Mouse (Mus musculus) lung, postnatal 4 days (tissue): ENCODE data around the gene Tagap1.
A peak's percentile ranks its signal among the peaks of the same experiment; 100 is the strongest.
"Not testable (repeated sequence)": the region's sequence is repeated elsewhere in the genome, so short reads cannot be mapped to it uniquely, and the experiment has no call there.

ENCODE experiments used
- DNase-seq, 2 experiments: peaks; one replicate each; pipeline ENCODE4 v3.0.0; 2021

The Tagap1 gene

GRCm38 (mm10) chr17:6960776-6961175 is at the start of gene Tagap1:
Gene Tagap1, minus strand, starts transcription at chr17:6961156.
- DNase-seq, result peak; percentile 59 to 68

DNA sequence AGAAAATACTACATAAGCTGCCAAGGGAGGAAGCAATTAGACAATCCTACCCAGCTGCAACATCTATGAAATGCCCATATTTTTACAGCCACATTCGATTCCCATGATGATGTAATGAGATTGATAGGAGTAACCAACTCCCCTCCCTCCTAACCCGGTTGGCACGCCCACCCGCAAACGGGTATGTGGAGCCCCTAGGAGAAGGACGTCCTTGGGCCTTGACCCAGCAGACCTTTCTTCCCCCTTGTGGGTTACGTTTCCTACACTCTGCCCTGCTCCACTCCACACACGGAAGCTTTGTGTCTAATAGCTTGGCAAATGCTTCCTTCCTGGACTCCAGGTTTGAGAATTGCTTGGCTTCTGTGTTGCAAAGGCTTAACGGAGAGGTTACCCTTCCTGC is 48.9 kb upstream of the Tagap1 start:
- DNase-seq, result not testable (repeated sequence)

- DNase-seq, result not testable (repeated sequence)
Observed at GRCm38 (mm10) chr17:7009440-7009839, 48.5 kb upstream of the Tagap1 start.

DNA sequence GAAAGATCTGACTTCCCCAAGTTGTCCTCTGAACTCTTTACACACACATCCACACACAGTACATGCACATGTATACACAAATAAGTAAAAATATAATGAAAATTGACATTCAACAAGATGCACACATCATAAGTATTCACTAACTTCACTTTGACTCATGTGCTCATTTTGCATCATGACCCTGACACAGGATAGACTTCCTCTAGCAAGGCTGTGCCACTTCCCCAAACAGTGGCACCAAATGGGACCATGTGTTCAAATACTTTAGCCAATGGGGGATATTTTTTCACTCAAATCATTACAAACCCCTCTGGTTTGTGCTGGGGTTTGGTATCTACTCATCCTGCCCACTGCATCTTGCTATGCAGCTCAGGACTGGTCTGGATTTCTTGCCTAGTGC is 47.9 kb upstream of the Tagap1 start:
- not testable (repeated sequence) for DNase-seq

- DNase-seq, result not testable (repeated sequence)
Observed at GRCm38 (mm10) chr17:7005646-7006045, 44.7 kb upstream of the Tagap1 start.

DNA sequence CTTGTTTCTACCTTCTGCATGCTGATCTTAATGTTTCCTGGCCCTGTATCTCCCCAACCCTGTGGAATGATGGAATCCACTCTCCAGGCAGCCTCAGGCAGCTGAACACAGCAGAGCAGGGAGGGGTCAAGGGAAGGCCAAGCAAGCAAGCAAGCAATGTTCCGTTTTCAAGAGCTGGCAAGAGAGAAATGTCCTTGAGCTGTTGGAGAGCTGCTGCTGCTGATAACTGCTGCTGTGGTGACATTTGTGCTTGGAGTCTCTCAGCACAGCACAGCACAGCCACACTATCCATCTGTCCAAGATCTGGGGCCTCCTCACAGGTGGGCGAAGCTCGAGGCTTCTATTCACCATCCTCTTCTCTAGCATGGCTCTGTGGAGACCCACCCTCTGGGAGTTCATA is 42.4 kb upstream of the Tagap1 start:
- not testable (repeated sequence) for DNase-seq

- DNase-seq, result not testable (repeated sequence)
Observed at GRCm38 (mm10) chr17:7001790-7002585, 41.0 kb upstream of the Tagap1 start.

DNA sequence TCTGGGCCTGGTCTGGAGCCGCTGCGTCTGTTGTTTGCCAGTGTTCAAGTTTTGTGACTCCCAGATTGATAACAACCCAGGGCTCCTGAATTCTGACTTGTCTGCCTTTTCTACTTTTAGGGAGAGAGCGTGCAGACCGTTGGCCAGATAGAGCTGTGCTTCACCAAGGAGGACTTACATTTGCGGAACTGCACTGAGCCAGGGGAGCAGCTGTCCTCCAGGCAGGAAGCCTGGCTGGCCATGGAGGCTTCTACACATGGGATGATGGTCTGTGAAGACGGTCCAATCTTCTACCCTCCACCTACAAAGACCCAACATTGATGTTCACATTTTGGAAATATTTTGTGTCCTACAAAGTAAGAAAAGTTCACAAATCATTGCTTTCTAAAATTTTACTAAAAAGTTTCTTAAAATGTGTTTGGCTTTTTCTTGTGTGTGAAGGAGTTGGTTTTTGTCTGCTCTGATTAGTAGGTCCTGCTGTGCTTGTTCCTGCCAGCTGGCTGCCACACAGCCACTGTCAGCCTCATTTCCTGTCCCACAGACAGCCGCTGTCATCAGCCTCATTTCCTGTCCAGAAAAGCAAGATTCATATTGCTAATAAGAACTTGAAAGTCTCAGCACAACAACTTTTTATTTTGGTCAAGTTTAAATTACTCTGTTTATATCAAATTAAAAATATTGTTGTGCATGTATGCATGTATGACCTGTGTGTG is 37.0 kb upstream of the Tagap1 start:
- not testable (repeated sequence) for DNase-seq

- not testable (repeated sequence) for DNase-seq
Observed at GRCm38 (mm10) chr17:6996826-6997225, 35.9 kb upstream of the Tagap1 start.

GRCm38 (mm10) chr17:6995504-6995903 is 34.5 kb upstream of the Tagap1 start:
- DNase-seq, result not testable (repeated sequence)

- not testable (repeated sequence) for DNase-seq
Observed at GRCm38 (mm10) chr17:6986118-6986517, 25.2 kb upstream of the Tagap1 start.

DNA sequence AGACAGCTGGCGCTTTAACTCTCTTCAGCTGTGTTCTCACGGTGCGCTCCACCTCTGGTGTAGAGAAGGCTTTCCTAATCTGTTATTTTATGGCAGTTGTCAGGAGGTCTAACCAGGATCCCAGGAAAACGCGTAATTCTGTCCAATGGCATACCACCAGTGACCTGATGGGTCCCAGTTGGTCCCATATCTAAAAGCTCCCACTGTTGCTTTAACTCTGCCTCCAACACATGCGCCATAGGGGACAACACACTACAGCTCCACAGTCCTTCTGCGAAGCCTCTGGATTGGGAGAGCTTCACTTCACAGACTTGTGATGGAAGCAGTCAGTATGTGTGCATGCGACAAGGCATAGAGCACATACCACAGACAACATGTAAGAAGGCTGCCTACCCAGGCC is 19.2 kb upstream of the Tagap1 start:
- not testable (repeated sequence) for DNase-seq

GRCm38 (mm10) chr17:6979380-6979779 is 18.4 kb upstream of the Tagap1 start:
- DNase-seq, result not testable (repeated sequence)

GRCm38 (mm10) chr17:6978287-6979248 is 17.6 kb upstream of the Tagap1 start, which contains the start of gene Gm49721:
Gene Gm49721, plus strand, starts transcription at chr17:6978904.
- DNase-seq, result peak; percentile 83 to 90

- DNase-seq, result not testable (repeated sequence)
Observed at GRCm38 (mm10) chr17:6974985-6975384, 14.0 kb upstream of the Tagap1 start.

- DNase-seq, result not testable (repeated sequence)
Observed at GRCm38 (mm10) chr17:6972836-6973396, 12.0 kb upstream of the Tagap1 start.

GRCm38 (mm10) chr17:6971238-6971637 is 10.3 kb upstream of the Tagap1 start:
- DNase-seq, result not testable (repeated sequence)

- DNase-seq, result not testable (repeated sequence)
Observed at GRCm38 (mm10) chr17:6970334-6970733, 9.4 kb upstream of the Tagap1 start, which contains the start of gene Rnaset2b. Gene Rnaset2b, plus strand, starts transcription at chr17:6970634.

- DNase-seq, result not testable (repeated sequence)
Observed at GRCm38 (mm10) chr17:6967673-6968072, 6.7 kb upstream of the Tagap1 start.

DNA sequence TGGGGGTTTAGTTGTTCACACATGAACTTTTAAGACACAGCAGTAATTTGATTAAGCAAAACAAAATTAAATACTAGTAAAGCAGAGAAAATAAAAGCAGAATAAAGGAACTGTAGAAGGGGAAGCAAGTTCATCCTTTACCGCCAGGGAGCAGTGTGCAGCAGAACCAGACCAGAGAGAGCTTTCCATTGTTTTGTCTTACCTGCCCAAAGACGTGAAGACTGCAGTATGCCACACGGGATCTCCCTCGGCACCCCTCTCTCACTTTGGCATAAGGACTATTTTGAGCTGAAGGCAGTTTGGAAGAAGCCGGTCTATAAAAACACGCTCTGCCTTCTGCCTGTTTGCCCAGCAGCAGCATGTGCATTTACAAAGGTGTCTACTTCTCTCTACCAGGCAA is 4.4 kb upstream of the Tagap1 start:
- peak in 1 of 2 experiments; percentile 34 for DNase-seq

GRCm38 (mm10) chr17:6962936-6963335 is 2.0 kb upstream of the Tagap1 start:
- not testable (repeated sequence) for DNase-seq

- DNase-seq, result not testable (repeated sequence)
Observed at GRCm38 (mm10) chr17:6962339-6962738, 1.4 kb upstream of the Tagap1 start.
